8 mouse cellular contexts compared by ENCODE assay signal in the genomic region with DNA sequence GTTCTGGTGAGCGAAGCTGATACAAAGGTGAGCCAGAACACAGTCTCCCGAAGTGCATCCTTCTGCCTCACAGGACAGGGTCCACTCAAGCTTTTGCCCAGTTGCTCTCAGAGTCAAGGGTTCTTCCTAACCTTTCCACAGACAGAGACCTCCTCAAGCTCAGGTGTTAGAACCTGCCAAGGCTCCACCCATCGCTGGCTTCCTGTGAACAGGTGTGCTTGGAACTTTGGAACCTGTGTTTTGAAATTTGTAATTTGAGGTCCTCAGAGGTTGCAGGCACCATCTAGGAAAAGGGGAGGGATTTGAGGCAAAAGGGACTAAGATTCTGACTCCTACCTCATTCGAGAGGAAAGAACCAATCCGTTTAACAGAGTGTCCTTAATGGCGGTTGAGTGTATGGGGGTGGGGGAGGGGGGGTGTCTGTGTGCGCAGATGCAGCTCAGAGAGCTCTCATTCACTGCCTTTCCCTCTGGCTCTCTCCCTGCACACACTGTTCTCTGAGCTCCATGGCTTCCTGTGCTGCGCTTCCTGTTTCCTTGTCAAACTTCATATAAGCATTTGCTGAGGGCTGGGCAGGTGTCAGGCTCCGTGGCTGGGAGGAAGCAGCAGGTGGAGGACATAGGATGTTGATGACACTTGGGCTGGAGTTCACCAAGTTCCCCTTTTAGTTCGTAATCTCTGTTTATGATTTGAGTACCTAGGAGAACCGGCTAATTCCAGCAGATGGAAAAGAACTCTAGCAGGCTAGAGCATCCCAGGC.
DNase-seq lines count a peak whose midpoint lies in the region; ATAC-seq lines count a peak whose summit lies in the region.

No protein-coding gene starts in this region.

- intact Hi-C loops in heart, postnatal 25 days (cut with DNase I): loop anchor here (2.0 to 5.0 kb wide), 2 partner anchors 46 to 194 kb away; no protein-coding TSS in a partner anchor

- no peaks in the 10 kb centered on the region for H3K36me3 ChIP-seq in kidney, embryonic 14.5 days (ENCODE audit: control insufficient read depth, insufficient read depth, low read length)

- no peaks in the 10 kb centered on the region for H3K27me3 ChIP-seq in kidney, embryonic 14.5 days (ENCODE audit: control insufficient read depth, insufficient read depth, low read length)

- H3K4me3 ChIP-seq in kidney, embryonic 14.5 days (ENCODE audit: low read length): no peak overlapping the region

- peak; percentile 62 for ATAC-seq in granulocyte monocyte progenitor cell, adult 5-6 weeks (replicated peaks; ENCODE audit: poor library complexity, severe bottlenecking)
- no peak for ATAC-seq in kidney, embryonic 14.5 days (ENCODE audit: low FRiP score, low TSS enrichment)
- ATAC-seq in frontal cortex, adult (ENCODE audit: low TSS enrichment): no peak

- peak; percentile 35 for DNase-seq in heart, adult 8-10 months (ENCODE audit: low spot score)
- DNase-seq in heart, postnatal 25 days (ENCODE audit: low spot score): no peak
- peak; percentile 33 to 42 for DNase-seq in lung, postnatal 4 days
- peak; percentile 83 for DNase-seq in thymus, postnatal 0 days (ENCODE audit: low spot score)
- no peak for DNase-seq in left cerebral cortex, adult 18-20 months (ENCODE audit: low spot score in 2 of 2)

- H3K4me2 ChIP-seq in kidney, embryonic 14.5 days (replicated peaks; ENCODE audit: low read depth, low read length): no peak overlapping the region

- no peak overlapping the region for H3K9ac ChIP-seq in kidney, embryonic 14.5 days (ENCODE audit: low read depth, low read length)

- H3K9me3 ChIP-seq in kidney, embryonic 14.5 days (ENCODE audit: control insufficient read depth, low read length): no peaks in the 10 kb centered on the region

- WGBS in kidney, embryonic 14.5 days: 69% methylated on average over 11 of the region's 11 CpGs

- no peak overlapping the region for H3K27ac ChIP-seq in kidney, embryonic 14.5 days (ENCODE audit: low read depth, low read length)

- peaks cover 8% of the 10 kb centered on the region; the same call in 1 of the 2 replicates for H3K4me1 ChIP-seq in kidney, embryonic 14.5 days (ENCODE audit: control insufficient read depth, insufficient read depth, low read length)

Comparison
In these comparisons a context has a peak if more than half of its experiments do, and no peak if none do; other contexts are left out.
1. DNase-seq: peak in heart, adult 8-10 months (single experiment), lung, postnatal 4 days (2 of 2) and thymus, postnatal 0 days (single experiment); none in heart, postnatal 25 days (single experiment) and left cerebral cortex, adult 18-20 months (0 of 2).